Comparison of ENCODE assay signal across 15 mouse cellular contexts in the genomic region with DNA sequence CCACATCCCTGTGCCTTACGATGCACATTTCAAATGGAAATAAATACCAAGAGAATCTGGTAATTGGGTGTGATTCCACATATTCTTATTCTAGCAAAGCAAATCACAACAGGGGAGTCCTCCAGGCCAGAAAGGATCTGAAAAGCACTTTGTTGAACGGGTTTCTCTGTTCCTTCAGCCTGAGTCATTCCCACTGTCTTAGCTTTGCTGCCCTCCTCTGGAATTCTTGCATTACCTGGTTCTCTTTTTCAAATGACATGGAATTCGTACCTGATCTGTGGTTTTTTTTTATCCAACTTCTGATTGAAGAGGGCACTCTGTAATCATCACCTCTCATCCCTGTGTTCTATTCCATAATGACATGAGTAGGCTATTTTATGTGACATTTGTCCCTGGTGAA.
DNase-seq lines count a peak whose midpoint lies in the region; TF ChIP-seq lines count a peak whose summit lies in the region.
"Had no signal": no experiment of that assay in that cellular context is flagged by ENCODE, and none has a peak within 500 bp of the region (broad histone marks: within the 10 kb centered on the region; RNA-seq: fewer than 3 reads in every experiment).

No protein-coding gene starts in this region.

- no peaks in the 10 kb centered on the region for H3K36me3 ChIP-seq in heart, adult 2 months (ENCODE audit: control insufficient read depth, insufficient read depth, low read length)

- H3K9ac ChIP-seq in heart, adult 2 months (ENCODE audit: low read depth, low read length), result no peak overlapping the region

- no peaks in the 10 kb centered on the region for H3K27me3 ChIP-seq in heart, adult 2 months (ENCODE audit: control insufficient read depth, insufficient read depth, low read length)

- no peaks in the 10 kb centered on the region for H3K4me1 ChIP-seq in heart, adult 2 months (ENCODE audit: control insufficient read depth, insufficient read depth, low read length)

- peak; percentile 57 for TF ChIP-seq CTCF in heart, adult 2 months (IDR thresholded peaks at IDR 0.05)

- WGBS in heart, adult 2 months, result 49% methylated on average over 3 of the region's 3 CpGs

- no peak for TF ChIP-seq POLR2A in heart, adult 2 months (IDR thresholded peaks at IDR 0.05; ENCODE audit: insufficient read depth, low read depth, low read length)

- intact Hi-C loops in heart, adult 2 months (cut with DNase I), result loop anchor here (2.0 kb wide), 1 partner anchor 239 kb away; no protein-coding TSS in a partner anchor
- intact Hi-C loops in left cerebral cortex, postnatal 14 days (cut with DNase I), result loop anchor here (5.0 kb wide), 1 partner anchor 239 kb away; no protein-coding TSS in a partner anchor
- intact Hi-C loops in left cerebral cortex, postnatal 36 days (cut with DNase I), result loop anchor here (2.0 to 5.0 kb wide), 2 partner anchors 199 to 239 kb away; a partner anchor contains a TSS

- H3K27ac ChIP-seq in heart, adult 2 months, result no peak overlapping the region
- H3K27ac ChIP-seq: macrophage had no signal

- no peaks in the 10 kb centered on the region for H3K79me2 ChIP-seq in heart, adult 2 months (replicated peaks; ENCODE audit: control insufficient read depth, insufficient read depth, low read length)

- TF ChIP-seq EP300 in heart, adult 2 months (IDR thresholded peaks at IDR 0.05; ENCODE audit: insufficient read depth, low read depth, low read length), result no peak

- H3K4me3 ChIP-seq in heart, adult 2 months, result no peak overlapping the region
- H3K4me3 ChIP-seq: myocyte had no signal

- no peak for DNase-seq in heart, adult 2 months
- no peak for DNase-seq in heart, adult 8-10 months (ENCODE audit: low spot score)
- DNase-seq in left cerebral cortex, postnatal 14 days (ENCODE audit: low spot score in 2 of 2), result peak; percentile 15 to 20
- DNase-seq in left cerebral cortex, postnatal 36 days (ENCODE audit: low spot score in 2 of 2), result no peak
- DNase-seq in 3T3-L1 (ENCODE audit: low read depth, low spot score) (peak; percentile 62), NIH3T3 (ENCODE audit: low read depth) (peak; percentile 81)
- no peak for DNase-seq in thymus, postnatal 10 days (ENCODE audit: low spot score in 2 of 2)
- no peak for DNase-seq in testis, postnatal 14 days (ENCODE audit: low spot score)
- DNase-seq: adrenal gland, adult 2 months; cerebellum, adult 11 months; kidney, adult 11 months; retina, postnatal 1 day; thymus, adult 2 months had no signal

Comparison
In these comparisons a context has a peak if more than half of its experiments do, and no peak if none do; other contexts are left out.
1. DNase-seq: peak in left cerebral cortex, postnatal 14 days (2 of 2), 3T3-L1 (single experiment) and NIH3T3 (single experiment); none in heart, adult 2 months (0 of 2), heart, adult 8-10 months (single experiment), left cerebral cortex, postnatal 36 days (0 of 2), thymus, postnatal 10 days (0 of 2) and testis, postnatal 14 days (single experiment).